Mouse (Mus musculus): ENCODE measurements around the gene Plin3. TPM values are rescaled to one million over a fixed set of nuclear protein-coding genes. Genes with fewer than 3 reads are reported as not detected.

Gene Plin3
- total RNA-seq, 2 experiments from 2014 or later, result 67.0 to 81.9 TPM

DNA sequence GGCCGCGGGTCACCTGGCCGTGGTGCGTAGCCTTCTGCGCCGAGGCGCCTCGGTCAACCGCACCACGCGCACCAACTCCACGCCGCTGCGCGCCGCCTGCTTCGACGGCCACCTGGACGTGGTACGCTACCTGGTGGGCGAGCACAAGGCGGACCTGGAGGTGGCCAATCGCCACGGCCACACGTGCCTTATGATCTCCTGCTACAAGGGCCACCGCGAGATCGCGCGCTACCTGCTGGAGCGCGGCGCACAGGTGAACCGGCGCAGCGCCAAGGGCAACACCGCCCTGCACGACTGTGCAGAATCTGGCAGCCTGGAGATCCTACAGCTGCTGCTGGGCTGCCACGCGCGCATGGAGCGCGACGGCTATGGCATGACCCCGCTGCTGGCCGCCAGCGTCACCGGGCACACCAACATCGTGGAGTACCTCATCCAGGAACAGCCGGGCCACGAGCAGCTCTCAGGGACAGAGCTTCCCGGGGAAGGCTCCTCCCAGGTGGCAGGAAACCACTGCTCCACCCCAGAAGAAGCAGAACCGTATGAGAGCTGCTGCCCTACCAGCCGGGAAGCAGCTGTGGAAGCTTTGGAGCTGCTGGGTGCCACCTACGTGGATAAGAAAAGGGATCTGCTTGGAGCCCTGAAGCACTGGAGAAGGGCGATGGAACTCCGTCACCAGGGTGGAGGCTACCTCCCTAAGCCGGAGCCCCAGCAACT, 35.3 kb downstream of the Plin3 start:
- DNase-seq, result no peak
- intact Hi-C loops (cut with DNase I), result loop anchor here (2.0 kb wide), 1 partner anchor 19 kb away; the partner anchor contains the start of gene Ticam1

DNA sequence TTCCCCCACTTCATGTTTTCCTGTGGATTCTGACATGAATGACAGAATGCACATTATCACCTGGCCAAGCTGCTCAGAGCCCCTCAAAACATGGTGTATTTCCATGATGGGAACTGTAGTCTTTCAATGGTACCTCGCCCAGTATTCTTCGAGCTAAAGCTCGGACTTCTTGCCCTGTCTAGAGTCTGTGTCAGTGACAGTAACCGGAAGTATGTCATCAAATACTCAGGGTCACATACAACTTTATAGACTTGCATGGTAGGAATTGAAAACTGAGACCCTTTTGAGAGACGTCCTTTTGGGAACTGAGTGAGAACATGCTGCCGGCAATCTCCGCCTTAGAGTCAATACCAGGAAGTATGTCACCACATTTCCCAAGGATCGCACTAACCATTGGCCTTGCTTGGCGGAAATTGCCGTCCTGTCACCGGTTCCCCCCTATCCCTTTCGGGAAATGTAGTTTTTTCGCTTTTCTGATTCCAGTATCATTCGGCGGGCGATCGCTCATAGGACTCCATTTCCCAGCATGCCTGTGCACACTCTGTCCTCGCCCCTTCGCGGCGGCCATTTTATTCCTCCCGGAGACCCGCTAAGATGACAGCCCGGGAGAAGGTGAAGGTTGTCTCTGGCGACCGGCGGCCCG, 36.3 kb downstream of the Plin3 start, which contains the start of gene Fem1a:
TSS of gene Fem1a (plus strand) at position 572 of the 643 bp plus-strand sequence.
- intact Hi-C loops (cut with DNase I), result loop anchor here (2.0 kb wide), 1 partner anchor 20 kb away; the partner anchor contains the start of gene Ticam1
- peak; percentile 95 to 97 for DNase-seq

DNA sequence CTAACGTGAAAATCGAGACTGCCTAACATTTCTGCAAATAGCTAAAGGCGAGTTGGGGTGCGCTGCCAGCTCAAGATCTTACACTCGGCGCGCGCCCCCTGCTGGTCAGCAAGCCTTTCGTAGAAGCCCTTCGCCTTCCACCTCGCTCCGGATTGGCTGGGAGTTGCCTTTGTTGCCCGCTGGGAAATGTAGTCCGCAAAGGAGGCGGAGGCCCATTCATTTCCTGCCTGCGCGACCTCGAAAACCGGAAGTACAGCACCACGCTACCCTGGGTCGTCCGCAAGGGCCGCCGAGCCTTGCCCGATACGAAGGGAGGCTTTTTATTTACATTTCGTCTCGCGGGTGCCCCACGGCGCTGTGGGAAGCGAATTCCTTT, 36.8 kb downstream of the Plin3 start:
- intact Hi-C loops (cut with DNase I), result loop anchor here (1.0 to 2.0 kb wide), 2 partner anchors 21 to 124 kb away; partner anchors contain the start of gene Ticam1
- peak; percentile 99 for DNase-seq

DNA sequence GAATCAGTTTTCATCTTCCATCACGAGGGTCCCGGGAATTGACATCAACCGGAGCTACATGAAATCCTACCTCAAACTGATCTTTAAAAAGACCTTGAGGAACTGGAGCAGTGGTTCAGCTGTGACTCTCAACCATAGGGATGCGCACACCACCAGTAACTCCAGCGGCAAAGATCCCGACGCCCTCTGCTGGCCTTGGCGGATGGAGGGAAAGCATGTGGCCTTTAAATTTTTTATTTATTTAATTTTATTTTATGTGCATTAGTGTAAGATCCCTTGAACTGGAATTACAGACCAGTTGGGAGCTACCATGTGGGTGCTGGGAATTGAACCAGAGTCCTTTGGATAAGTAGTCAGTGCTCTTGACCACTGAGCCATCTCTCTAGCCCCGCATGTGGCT, 37.2 kb downstream of the Plin3 start:
- intact Hi-C loops (cut with DNase I), result loop anchor here (1.0 kb wide), 1 partner anchor 123 kb away; no protein-coding TSS in a partner anchor
- peak in 1 of 2 experiments; percentile 63 for DNase-seq

DNA sequence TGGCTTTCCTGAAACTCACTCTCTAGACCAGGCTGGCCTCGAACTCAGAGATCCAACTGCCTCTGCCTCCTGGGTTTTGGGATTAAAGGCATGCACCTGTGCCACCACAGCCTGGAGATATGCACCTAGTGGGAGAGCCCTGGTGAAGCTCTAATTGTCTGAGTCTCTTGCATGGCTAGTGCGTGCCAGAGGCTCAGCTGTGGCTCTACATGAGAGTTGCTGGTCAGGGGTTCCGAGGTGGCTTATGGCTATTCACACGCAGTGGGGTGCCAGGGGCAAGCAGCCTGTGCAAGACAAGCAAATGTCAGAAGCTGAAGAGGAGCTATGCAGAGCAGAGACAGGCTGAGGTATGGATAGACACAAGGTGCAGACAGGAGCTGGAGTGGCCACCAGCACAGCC, 38.0 kb downstream of the Plin3 start:
- intact Hi-C loops (cut with DNase I), result loop anchor here (1.0 to 5.0 kb wide), 2 partner anchors 122 to 297 kb away; partner anchors contain the start of gene Yju2
- DNase-seq, result no peak

DNA sequence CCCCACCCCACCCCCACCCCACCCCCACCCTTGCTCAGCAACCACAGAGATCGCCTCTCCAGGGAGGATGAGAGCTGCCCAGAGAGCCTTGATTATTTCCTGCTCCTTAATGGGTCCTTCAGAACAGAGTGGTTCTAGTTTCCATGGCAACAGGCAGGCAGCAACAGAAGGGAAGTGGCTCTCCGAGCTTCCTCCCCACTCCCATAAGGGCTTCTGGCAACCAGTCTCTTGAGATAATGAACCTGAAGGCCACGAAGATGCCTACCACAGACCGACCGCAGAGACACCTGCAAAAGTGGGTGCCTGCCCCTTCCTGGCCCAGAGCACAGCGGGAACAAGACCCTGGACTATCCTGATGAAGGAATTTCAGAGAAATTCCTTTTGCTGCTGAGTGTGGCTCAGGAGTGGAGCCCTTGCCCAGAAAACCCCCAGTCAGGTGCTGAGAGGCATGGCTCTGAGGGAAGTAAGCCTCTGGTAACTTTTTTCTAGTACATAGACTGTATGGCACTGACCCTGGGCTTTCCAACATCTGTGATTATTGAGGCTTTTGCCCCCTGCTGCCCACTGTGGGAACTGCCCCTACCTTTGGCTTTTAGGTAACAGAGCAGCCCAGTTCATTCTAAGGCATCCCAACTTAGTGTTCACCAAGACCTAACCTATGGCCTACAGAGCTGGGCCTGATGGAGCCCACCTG, 41.4 kb downstream of the Plin3 start:
- intact Hi-C loops (cut with DNase I), result loop anchor here (2.0 to 5.0 kb wide), 2 partner anchors 32 to 294 kb away; partner anchors contain the start of genes Dpp9 and Yju2
- peak; percentile 75 to 84 for DNase-seq

DNA sequence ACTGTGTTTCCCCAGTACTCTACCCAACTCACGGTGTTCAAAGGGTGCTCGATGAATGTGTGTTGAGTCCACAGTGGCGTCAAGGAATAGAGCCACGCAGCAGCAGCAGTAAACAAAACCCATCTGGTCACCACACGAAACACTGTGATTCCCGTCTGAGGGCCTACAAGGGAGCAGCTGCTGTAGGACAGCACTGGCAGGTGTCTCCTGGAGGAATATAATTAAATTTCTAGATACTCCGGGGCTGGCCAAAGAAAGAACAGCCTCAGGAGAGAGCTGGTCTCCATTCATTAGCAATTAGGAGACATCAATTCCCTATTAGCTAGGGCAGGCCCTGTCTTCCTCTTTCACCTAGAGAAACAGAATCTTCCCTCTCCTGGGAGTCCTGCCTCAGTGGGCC, 47.1 kb downstream of the Plin3 start:
- no peak for DNase-seq
- intact Hi-C loops (cut with DNase I), result no loop called here

DNA sequence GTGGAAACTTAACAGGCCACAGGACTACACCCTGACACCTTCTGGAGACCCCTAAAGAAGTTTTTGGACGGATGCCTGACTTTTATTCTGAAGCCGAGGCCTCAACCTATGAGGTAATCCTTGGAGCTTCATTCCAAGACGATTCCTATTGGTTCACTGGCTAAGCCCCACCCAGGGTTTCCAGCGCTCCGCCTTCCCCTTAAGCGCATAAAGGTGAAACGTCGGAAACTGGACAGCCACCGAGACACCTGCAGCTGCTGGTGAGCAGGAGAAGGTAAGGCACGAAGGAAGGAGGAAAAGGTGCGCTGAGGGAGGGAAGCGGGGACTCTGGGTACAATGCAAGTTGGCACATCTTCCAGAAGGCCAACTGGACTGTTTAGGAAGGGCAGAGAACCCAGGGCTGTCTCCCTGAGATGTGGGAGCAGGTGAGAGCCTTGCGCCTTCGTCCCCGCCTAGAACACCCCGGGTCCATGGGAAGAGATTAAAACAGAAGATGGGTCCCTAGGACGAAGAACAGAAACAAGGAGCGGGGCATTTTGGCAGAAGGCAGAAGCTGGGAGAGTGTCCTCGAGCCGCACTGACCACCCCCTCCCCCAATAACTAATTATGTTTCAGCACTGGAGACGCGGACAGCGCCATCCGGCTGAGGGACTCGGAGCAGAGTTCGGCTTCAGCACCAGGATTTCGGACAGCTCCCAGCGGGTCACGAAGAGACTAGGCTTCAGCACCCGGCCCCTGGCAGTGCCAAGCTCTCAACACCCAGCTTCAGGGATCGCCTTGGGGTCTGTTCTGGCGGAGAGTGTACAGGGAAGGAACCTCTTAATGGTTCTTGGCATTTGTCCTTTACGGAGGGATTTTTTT, 50.9 kb downstream of the Plin3 start:
- peak; percentile 92 to 96 for DNase-seq
- intact Hi-C loops (cut with DNase I), result loop anchor here (2.0 kb wide), 1 partner anchor 23 kb away; the partner anchor contains the start of gene Dpp9

DNA sequence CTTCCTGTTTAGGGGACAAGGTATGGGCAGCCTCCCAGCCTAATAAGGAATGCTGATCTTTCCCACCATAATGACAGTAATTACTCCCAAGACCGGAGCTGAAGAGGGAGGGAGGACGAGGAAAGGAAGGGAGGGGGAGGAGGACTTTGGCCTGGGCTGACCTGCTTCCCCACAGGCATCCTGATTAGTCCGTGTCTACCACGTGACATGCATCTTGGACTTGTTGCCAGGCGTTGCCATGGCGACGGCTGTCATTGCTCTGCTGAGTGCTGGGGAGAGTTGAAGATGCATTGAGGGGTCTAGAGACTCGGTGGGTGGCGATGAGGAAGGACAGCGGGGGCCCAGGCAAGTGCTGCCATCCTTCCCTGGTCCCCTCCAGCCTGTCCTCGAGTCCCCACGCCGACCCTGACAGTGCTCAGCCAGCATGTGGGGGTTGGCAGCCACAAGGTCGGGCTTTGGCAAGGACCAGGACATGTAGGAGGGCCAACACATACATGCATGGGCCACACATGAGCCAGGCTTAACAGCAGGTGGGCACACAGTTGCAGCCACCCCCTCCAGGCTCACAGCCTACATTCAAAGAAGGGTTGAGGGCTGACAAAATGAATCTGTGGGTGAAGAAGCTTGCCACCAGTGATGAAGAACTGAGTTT, 58.7 kb downstream of the Plin3 start:
- intact Hi-C loops (cut with DNase I), result no loop called here
- peak; percentile 46 to 62 for DNase-seq

DNA sequence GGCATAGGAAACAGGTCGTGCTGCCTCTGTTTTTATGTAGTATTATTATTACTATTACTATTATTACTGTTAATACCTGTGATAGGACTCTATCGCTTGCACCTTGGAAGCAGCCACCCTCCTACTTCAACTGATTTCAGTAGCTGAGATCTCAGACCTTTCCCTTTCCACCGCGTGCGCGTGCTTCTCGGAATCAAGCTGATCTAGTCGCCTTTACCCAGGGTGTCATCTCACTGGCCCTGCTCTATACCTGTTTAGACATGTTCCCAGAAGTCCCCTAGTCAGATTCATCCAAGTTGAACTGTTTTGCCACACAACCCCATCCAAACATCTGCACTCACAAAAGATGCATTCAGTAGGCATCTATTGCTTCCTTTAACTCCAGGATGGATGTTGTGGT, 59.3 kb downstream of the Plin3 start:
- intact Hi-C loops (cut with DNase I), result no loop called here
- DNase-seq, result no peak

DNA sequence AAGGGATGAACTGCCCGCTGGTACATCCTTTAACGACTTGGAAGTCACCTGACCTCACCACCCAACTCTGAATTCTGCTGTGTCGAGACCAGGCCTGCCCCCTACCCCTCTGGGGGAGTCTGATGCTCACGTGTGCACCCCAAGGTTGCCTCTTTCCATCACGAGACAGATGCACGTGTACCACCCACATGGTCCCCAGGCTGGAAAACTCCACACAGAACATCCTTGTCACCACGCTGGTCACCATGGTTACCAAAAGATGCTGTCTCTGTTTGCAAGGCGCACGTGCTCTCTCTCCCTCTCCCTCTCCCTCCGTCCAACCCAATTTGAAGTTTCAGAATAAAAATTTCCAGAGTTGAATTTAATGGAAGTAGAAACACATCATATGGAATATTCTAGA, 62.7 kb downstream of the Plin3 start:
- DNase-seq, result no peak
- intact Hi-C loops (cut with DNase I), result no loop called here

Small RNA genes lying within 50 kb of the gene (microRNA-seq; reads per million reads assigned to microRNA genes)
- 2.4 to 4.5 reads per million in 2 experiments for gene Mir7b

Other genes with a start within 250 kb of the Plin3 start
- gene Ubxn6, start 217.8 kb downstream of the Plin3 start, total RNA-seq (2021), result 10 to 100 TPM; 50.9 to 57.4 TPM
- 10 to 100 TPM; 38.9 to 42.2 TPM for gene Hdgfl2, start 213.2 kb downstream of the Plin3 start, total RNA-seq (2021)
- 100 to 1,000 TPM in 1 of 2 experiments, 10 to 100 TPM in 1; 80.9 to 155 TPM for gene Plin4, start 183.1 kb downstream of the Plin3 start, total RNA-seq (2021)
- gene Plin5, start 175.3 kb downstream of the Plin3 start, total RNA-seq (2021), result 100 to 1,000 TPM; 126 to 166 TPM
- gene Lrg1, start 170.9 kb downstream of the Plin3 start, total RNA-seq (2021), result 10 to 100 TPM; 12.6 to 25.2 TPM
- gene Sema6b, start 152.5 kb downstream of the Plin3 start, total RNA-seq (2021), result 10 to 100 TPM; 11.3 to 13.7 TPM
- 1 to 10 TPM; 5.8 to 8.4 TPM for gene Tnfaip8l1, start 130.4 kb downstream of the Plin3 start, total RNA-seq (2021)
- gene Mydgf, start 109.0 kb downstream of the Plin3 start, total RNA-seq (2021), result 10 to 100 TPM; 36.6 to 40.3 TPM
- 10 to 100 TPM; 29.1 to 33.3 TPM for gene Dpp9, start 74.0 kb downstream of the Plin3 start, total RNA-seq (2021)
- 10 to 100 TPM; 81.5 to 94.9 TPM for gene Fem1a, start 36.1 kb downstream of the Plin3 start, total RNA-seq (2021)
- 10 to 100 TPM; 11.6 to 12.7 TPM for gene Ticam1, start 16.1 kb downstream of the Plin3 start, total RNA-seq (2021)
- not detected for gene Arrdc5, start 7.4 kb upstream of the Plin3 start, total RNA-seq (2021)
- 10 to 100 TPM; 21.6 to 23.3 TPM for gene Uhrf1, start 10.4 kb upstream of the Plin3 start, total RNA-seq (2021)
- gene Kdm4b, start 33.2 kb upstream of the Plin3 start, total RNA-seq (2021), result 10 to 100 TPM; 42.4 to 44.9 TPM
- 10 to 100 TPM; 87.3 to 92.3 TPM for gene Ptprs, start 183.6 kb upstream of the Plin3 start, total RNA-seq (2021)
- gene Znrf4, start 219.6 kb upstream of the Plin3 start, total RNA-seq (2021), result not detected